Mouse (Mus musculus) forebrain, embryonic 13.5 days (tissue): ENCODE data around the gene Alkbh1. TPM values are rescaled to one million over a fixed set of nuclear protein-coding genes. Genes with fewer than 3 reads are reported as not detected.
A peak's percentile ranks its signal among the peaks of the same experiment; 100 is the strongest.

Experiments
- ATAC-seq: fragments of 200-750 bp; cut with Nextera tagmentation; 2 replicates; pipeline ENCODE4 v1.8.0; 2017
- H3K27ac ChIP-seq: fragments of 300-500 bp; sonication (generic); 2 replicates; pipeline ENCODE4 v1.5.1; 2015; ENCODE audit warnings: inconsistent platforms, mild to moderate bottlenecking, moderate library complexity
- H3K27me3 ChIP-seq: fragments of 300-500 bp; sonication (generic); 2 replicates; pipeline ENCODE4 v1.6.1; 2015; ENCODE audit warnings: mild to moderate bottlenecking, inconsistent platforms
- H3K36me3 ChIP-seq: fragments of 300-500 bp; sonication (generic); 2 replicates; pipeline ENCODE4 v1.6.1; 2015; ENCODE audit warnings: mild to moderate bottlenecking, inconsistent platforms; ENCODE audit not compliant: poor library complexity, severe bottlenecking
- H3K4me1 ChIP-seq: fragments of 300-500 bp; sonication (generic); 2 replicates; pipeline ENCODE4 v1.6.1; 2015; ENCODE audit warnings: inconsistent platforms
- H3K4me2 ChIP-seq: fragments of 300-500 bp; sonication (generic); 2 replicates; pipeline ENCODE4 v1.6.1; 2015; ENCODE audit warnings: inconsistent platforms, mild to moderate bottlenecking, moderate library complexity
- H3K4me3 ChIP-seq: fragments of 300-500 bp; sonication (generic); 2 replicates; pipeline ENCODE4 v1.5.1; 2015; ENCODE audit warnings: mild to moderate bottlenecking, inconsistent platforms
- H3K9ac ChIP-seq: fragments of 300-500 bp; sonication (generic); 2 replicates; pipeline ENCODE4 v1.6.1; 2015; ENCODE audit warnings: mild to moderate bottlenecking, inconsistent platforms
- H3K9me3 ChIP-seq: fragments of 300-500 bp; sonication (generic); replicated peaks from 2 replicates; pipeline ENCODE4 v1.6.1; 2016; ENCODE audit warnings: inconsistent platforms
- WGBS: fragments of 180-500 bp; shearing (Covaris S2); methylation state at CpG from one replicate; pipeline ENCODE4 v1.1.7; 2015; 5-methylcytosine and 5-hydroxymethylcytosine counted together
- polyA plus RNA-seq: library from polyadenylated mRNA; unstranded; fragments of >200 nt; fragmentation: Nextera tagmentation; extraction: Ambion mirVana; gene quantifications from 2 replicates; pipeline ENCODE4 v1.2.1, GENCODE M21; 2015

The Alkbh1 gene
- polyA plus RNA-seq, 1 experiment from 2014 or later = 47.2 TPM

GRCm38 (mm10) chr12:87413179-87413790 is 30.5 kb downstream of the Alkbh1 start:
- Histone ChIP-seq H3K4me2 (no peak overlapping the region), H3K27ac (no peak overlapping the region), H3K9ac (no peak overlapping the region), H3K27me3 (no peaks in the 10 kb centered on the region), H3K36me3 (no peaks in the 10 kb centered on the region), H3K4me3 (no peak overlapping the region), H3K9me3 (no peaks in the 10 kb centered on the region), H3K4me1 (no peaks in the 10 kb centered on the region)
- peak; percentile 74 for ATAC-seq
- 19% methylated on average over 4 of the region's 4 CpGs for WGBS

GRCm38 (mm10) chr12:87410999-87411398 is 32.8 kb downstream of the Alkbh1 start:
- H3K27ac ChIP-seq = no peak overlapping the region
- H3K36me3 ChIP-seq = no peaks in the 10 kb centered on the region
- H3K4me2 ChIP-seq = no peak overlapping the region
- WGBS = 57% methylated on average over 7 of the region's 7 CpGs
- H3K27me3 ChIP-seq = no peaks in the 10 kb centered on the region
- H3K4me1 ChIP-seq = no peaks in the 10 kb centered on the region
- no peak overlapping the region for H3K4me3 ChIP-seq
- no peak for ATAC-seq
- no peak overlapping the region for H3K9ac ChIP-seq
- no peaks in the 10 kb centered on the region for H3K9me3 ChIP-seq

GRCm38 (mm10) chr12:87409123-87409522 is 34.7 kb downstream of the Alkbh1 start:
- H3K27me3 ChIP-seq = no peaks in the 10 kb centered on the region
- H3K9ac ChIP-seq = no peak overlapping the region
- no peak overlapping the region for H3K4me3 ChIP-seq
- WGBS = 86% methylated on average over 4 of the region's 4 CpGs
- no peak overlapping the region for H3K4me2 ChIP-seq
- ATAC-seq = no peak
- H3K36me3 ChIP-seq = no peaks in the 10 kb centered on the region
- no peak overlapping the region for H3K27ac ChIP-seq
- H3K9me3 ChIP-seq = no peaks in the 10 kb centered on the region
- no peaks in the 10 kb centered on the region for H3K4me1 ChIP-seq

- H3K4me1 ChIP-seq = no peaks in the 10 kb centered on the region
- H3K4me3 ChIP-seq = no peak overlapping the region
- H3K4me2 ChIP-seq = no peak overlapping the region
- H3K27me3 ChIP-seq = no peaks in the 10 kb centered on the region
- no peak overlapping the region for H3K27ac ChIP-seq
- no peaks in the 10 kb centered on the region for H3K36me3 ChIP-seq
- ATAC-seq = no peak
- H3K9ac ChIP-seq = no peak overlapping the region
- H3K9me3 ChIP-seq = no peaks in the 10 kb centered on the region
- WGBS = 48% methylated on average over 21 of the region's 21 CpGs
Observed at GRCm38 (mm10) chr12:87407869-87408605, 35.8 kb downstream of the Alkbh1 start.

- no peak overlapping the region for H3K4me2 ChIP-seq
- no peaks in the 10 kb centered on the region for H3K9me3 ChIP-seq
- no peaks in the 10 kb centered on the region for H3K4me1 ChIP-seq
- WGBS = 79% methylated on average over 3 of the region's 3 CpGs
- ATAC-seq = no peak
- H3K9ac ChIP-seq = no peak overlapping the region
- no peak overlapping the region for H3K4me3 ChIP-seq
- no peaks in the 10 kb centered on the region for H3K36me3 ChIP-seq
- no peaks in the 10 kb centered on the region for H3K27me3 ChIP-seq
- no peak overlapping the region for H3K27ac ChIP-seq
Observed at GRCm38 (mm10) chr12:87405721-87406120, 38.1 kb downstream of the Alkbh1 start.

- no peak overlapping the region for H3K27ac ChIP-seq
- H3K4me1 ChIP-seq = no peaks in the 10 kb centered on the region
- H3K36me3 ChIP-seq = no peaks in the 10 kb centered on the region
- H3K9me3 ChIP-seq = no peaks in the 10 kb centered on the region
- no peak for ATAC-seq
- no peaks in the 10 kb centered on the region for H3K27me3 ChIP-seq
- H3K4me2 ChIP-seq = no peak overlapping the region
- WGBS = 85% methylated on average over 4 of the region's 4 CpGs
- H3K4me3 ChIP-seq = no peak overlapping the region
- no peak overlapping the region for H3K9ac ChIP-seq
Observed at GRCm38 (mm10) chr12:87405165-87405564, 38.7 kb downstream of the Alkbh1 start.

GRCm38 (mm10) chr12:87401883-87402282 is 41.9 kb downstream of the Alkbh1 start:
- H3K9ac ChIP-seq = no peak overlapping the region
- no peaks in the 10 kb centered on the region for H3K27me3 ChIP-seq
- no peak for ATAC-seq

GRCm38 (mm10) chr12:87399119-87399819 is 44.5 kb downstream of the Alkbh1 start:
- Histone ChIP-seq H3K36me3 (no peaks in the 10 kb centered on the region), H3K4me3 (no peak overlapping the region), H3K27me3 (no peaks in the 10 kb centered on the region), H3K9ac (no peak overlapping the region), H3K9me3 (no peaks in the 10 kb centered on the region), H3K4me1 (no peaks in the 10 kb centered on the region), H3K4me2 (no peak overlapping the region), H3K27ac (no peak overlapping the region)
- no peak for ATAC-seq
- WGBS = 92% methylated on average over 10 of the region's 10 CpGs

More at GRCm38 (mm10) chr12:87401883-87402282, 41.9 kb downstream of the Alkbh1 start:
- no peak overlapping the region for H3K4me3 ChIP-seq
- H3K27ac ChIP-seq = no peak overlapping the region
- no peak overlapping the region for H3K4me2 ChIP-seq
- H3K9me3 ChIP-seq = no peaks in the 10 kb centered on the region
- no peaks in the 10 kb centered on the region for H3K36me3 ChIP-seq
- no peaks in the 10 kb centered on the region for H3K4me1 ChIP-seq
- WGBS = 56% methylated on average over 6 of the region's 6 CpGs

GRCm38 (mm10) chr12:87397811-87398417 is 45.9 kb downstream of the Alkbh1 start:
- ATAC-seq = no peak
- H3K27ac ChIP-seq = no peak overlapping the region
- H3K4me2 ChIP-seq = no peak overlapping the region
- H3K27me3 ChIP-seq = no peaks in the 10 kb centered on the region
- H3K36me3 ChIP-seq = no peaks in the 10 kb centered on the region
- H3K9me3 ChIP-seq = no peaks in the 10 kb centered on the region
- 81% methylated on average over 4 of the region's 4 CpGs for WGBS
- no peaks in the 10 kb centered on the region for H3K4me1 ChIP-seq
- H3K4me3 ChIP-seq = no peak overlapping the region
- H3K9ac ChIP-seq = no peak overlapping the region

GRCm38 (mm10) chr12:87397126-87397525 is 46.7 kb downstream of the Alkbh1 start:
- ATAC-seq = no peak

GRCm38 (mm10) chr12:87394316-87394715 is 49.5 kb downstream of the Alkbh1 start:
- Histone ChIP-seq H3K27ac (no peak overlapping the region), H3K4me1 (no peaks in the 10 kb centered on the region), H3K9ac (no peak overlapping the region), H3K4me2 (no peak overlapping the region), H3K9me3 (no peaks in the 10 kb centered on the region), H3K4me3 (no peak overlapping the region), H3K36me3 (no peaks in the 10 kb centered on the region), H3K27me3 (no peaks in the 10 kb centered on the region)
- ATAC-seq = no peak
- 88% methylated on average over 6 of the region's 6 CpGs for WGBS

More at GRCm38 (mm10) chr12:87397126-87397525, 46.7 kb downstream of the Alkbh1 start:
- 84% methylated on average over 4 of the region's 4 CpGs for WGBS
- H3K27ac ChIP-seq = no peak overlapping the region
- no peak overlapping the region for H3K9ac ChIP-seq
- H3K27me3 ChIP-seq = no peaks in the 10 kb centered on the region
- H3K36me3 ChIP-seq = no peaks in the 10 kb centered on the region
- no peak overlapping the region for H3K4me2 ChIP-seq
- H3K4me3 ChIP-seq = no peak overlapping the region
- no peaks in the 10 kb centered on the region for H3K9me3 ChIP-seq
- no peaks in the 10 kb centered on the region for H3K4me1 ChIP-seq
